Mouse (Mus musculus) intestine, embryonic 16.5 days (tissue): ENCODE data around the gene Dpp6. TPM values are rescaled to one million over a fixed set of nuclear protein-coding genes. Genes with fewer than 3 reads are reported as not detected.
A peak's percentile ranks its signal among the peaks of the same experiment; 100 is the strongest.

Source experiments
- ATAC-seq: fragments of 200-750 bp; cut with Nextera tagmentation; 2 replicates; pipeline ENCODE4 v1.8.0; 2017; ENCODE audit warnings: moderate TSS enrichment, moderate library complexity
- H3K27ac ChIP-seq: fragments of 300-500 bp; sonication (generic); 2 replicates; pipeline ENCODE4 v1.5.1; 2014; ENCODE audit warnings: mild to moderate bottlenecking, low read length
- H3K27me3 ChIP-seq: fragments of 300-500 bp; sonication (generic); replicated peaks from 2 replicates; pipeline ENCODE4 v1.6.1; 2014; ENCODE audit warnings: low read length, control low read depth, mixed read lengths; ENCODE audit not compliant: control insufficient read depth, insufficient read depth
- H3K36me3 ChIP-seq: fragments of 300-500 bp; sonication (generic); 2 replicates; pipeline ENCODE4 v1.6.1; 2014; ENCODE audit warnings: low read length, control low read depth; ENCODE audit not compliant: control insufficient read depth, insufficient read depth
- H3K4me1 ChIP-seq: fragments of 300-500 bp; sonication (generic); 2 replicates; pipeline ENCODE4 v1.6.1; 2014; ENCODE audit warnings: low read length, control low read depth, mixed read lengths; ENCODE audit not compliant: control insufficient read depth, insufficient read depth
- H3K4me2 ChIP-seq: fragments of 300-500 bp; sonication (generic); 2 replicates; pipeline ENCODE4 v1.6.1; 2014; ENCODE audit warnings: low read depth, low read length, control low read depth
- H3K4me3 ChIP-seq: fragments of 300-500 bp; sonication (generic); 2 replicates; pipeline ENCODE4 v1.5.1; 2014; ENCODE audit warnings: mild to moderate bottlenecking, low read length
- H3K9ac ChIP-seq: fragments of 300-500 bp; sonication (generic); 2 replicates; pipeline ENCODE4 v1.6.1; 2014; ENCODE audit warnings: low read depth, low read length
- H3K9me3 ChIP-seq: fragments of 300-500 bp; sonication (generic); 2 replicates; pipeline ENCODE4 v1.6.1; 2016; ENCODE audit warnings: low read length, control low read depth; ENCODE audit not compliant: control insufficient read depth
- WGBS: fragments of 180-500 bp; shearing (Covaris S2); extraction: QIAGEN DNeasy Blood & Tissue Kit; methylation state at CpG from one replicate; pipeline ENCODE4 v1.1.7; 2014; 5-methylcytosine and 5-hydroxymethylcytosine counted together
- polyA plus RNA-seq: library from polyadenylated mRNA; unstranded; fragments of >200 nt; fragmentation: Nextera tagmentation; extraction: Ambion mirVana; gene quantifications from 2 replicates; pipeline ENCODE4 v1.2.1, GENCODE M21; 2015

Gene Dpp6
- polyA plus RNA-seq, 1 experiment from 2014 or later = 1.3 TPM

DNA sequence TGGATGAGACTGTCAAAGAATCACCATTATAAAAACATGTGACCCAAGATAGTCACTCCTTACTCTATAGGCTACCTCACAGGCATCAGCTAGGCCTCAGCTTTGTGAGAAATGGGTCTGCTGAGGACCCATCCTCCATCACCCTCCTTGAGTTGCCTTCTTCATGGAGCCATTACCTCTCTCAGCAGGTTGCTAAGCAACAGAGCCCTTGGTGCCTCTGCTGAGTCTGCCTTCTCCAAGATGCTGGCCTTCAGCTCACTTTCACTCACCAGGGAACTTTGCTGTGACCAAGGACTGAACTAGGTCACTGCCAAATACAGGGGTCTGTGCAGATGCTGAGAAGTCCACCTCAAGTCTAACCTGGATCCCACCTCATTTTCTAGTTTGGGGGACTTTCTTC lies 582.1 kb downstream of the Dpp6 start:
- Histone ChIP-seq H3K36me3 (no peaks in the 10 kb centered on the region), H3K9ac (no peak overlapping the region), H3K4me3 (no peak overlapping the region)

GRCm38 (mm10) chr5:27402616-27403015 lies 585.6 kb downstream of the Dpp6 start:
- no peak overlapping the region for H3K4me2 ChIP-seq
- H3K9ac ChIP-seq = no peak overlapping the region
- no peak overlapping the region for H3K4me3 ChIP-seq
- no peaks in the 10 kb centered on the region for H3K27me3 ChIP-seq
- no peaks in the 10 kb centered on the region for H3K9me3 ChIP-seq
- WGBS = 100% methylated on average over 1 of the region's 1 CpGs
- no peak for ATAC-seq
- H3K36me3 ChIP-seq = no peaks in the 10 kb centered on the region
- no peak overlapping the region for H3K27ac ChIP-seq
- no peaks in the 10 kb centered on the region for H3K4me1 ChIP-seq

More for the DNA sequence above, 582.1 kb downstream of the Dpp6 start:
- H3K4me2 ChIP-seq = no peak overlapping the region
- no peak for ATAC-seq
- no peaks in the 10 kb centered on the region for H3K4me1 ChIP-seq
- H3K9me3 ChIP-seq = no peaks in the 10 kb centered on the region
- H3K27me3 ChIP-seq = no peaks in the 10 kb centered on the region
- H3K27ac ChIP-seq = no peak overlapping the region

GRCm38 (mm10) chr5:27408854-27409253 lies 591.9 kb downstream of the Dpp6 start:
- Histone ChIP-seq H3K4me3 (no peak overlapping the region), H3K27me3 (no peaks in the 10 kb centered on the region), H3K4me2 (no peak overlapping the region), H3K36me3 (no peaks in the 10 kb centered on the region), H3K4me1 (no peaks in the 10 kb centered on the region), H3K9me3 (no peaks in the 10 kb centered on the region), H3K27ac (no peak overlapping the region), H3K9ac (no peak overlapping the region)
- no peak for ATAC-seq
- WGBS = 69% methylated on average over 7 of the region's 7 CpGs

DNA sequence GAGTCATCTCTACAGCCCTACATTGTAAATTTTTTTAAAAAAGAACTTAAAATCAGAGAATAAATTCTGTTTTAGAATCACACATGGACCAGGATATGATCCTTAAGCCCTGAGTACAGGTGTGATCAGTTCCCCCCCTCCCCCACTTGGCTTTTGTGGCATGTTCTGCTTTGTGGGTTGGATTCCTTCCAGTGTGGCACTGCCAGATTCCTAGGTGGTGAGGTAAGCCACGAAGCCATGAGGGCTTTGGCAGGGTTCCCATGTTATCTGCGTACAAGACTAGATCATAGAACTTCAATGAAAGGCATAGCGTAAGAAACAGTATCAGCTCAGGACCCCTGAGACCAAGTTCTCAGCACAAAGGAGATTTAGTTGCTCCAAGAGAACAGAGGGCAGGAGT lies 596.0 kb downstream of the Dpp6 start:
- Histone ChIP-seq H3K9me3 (no peaks in the 10 kb centered on the region), H3K4me3 (no peak overlapping the region), H3K9ac (no peak overlapping the region), H3K27ac (no peak overlapping the region), H3K4me2 (no peak overlapping the region), H3K27me3 (no peaks in the 10 kb centered on the region), H3K36me3 (no peaks in the 10 kb centered on the region), H3K4me1 (no peaks in the 10 kb centered on the region)
- ATAC-seq = no peak
- WGBS = 56% methylated on average over 3 of the region's 3 CpGs

DNA sequence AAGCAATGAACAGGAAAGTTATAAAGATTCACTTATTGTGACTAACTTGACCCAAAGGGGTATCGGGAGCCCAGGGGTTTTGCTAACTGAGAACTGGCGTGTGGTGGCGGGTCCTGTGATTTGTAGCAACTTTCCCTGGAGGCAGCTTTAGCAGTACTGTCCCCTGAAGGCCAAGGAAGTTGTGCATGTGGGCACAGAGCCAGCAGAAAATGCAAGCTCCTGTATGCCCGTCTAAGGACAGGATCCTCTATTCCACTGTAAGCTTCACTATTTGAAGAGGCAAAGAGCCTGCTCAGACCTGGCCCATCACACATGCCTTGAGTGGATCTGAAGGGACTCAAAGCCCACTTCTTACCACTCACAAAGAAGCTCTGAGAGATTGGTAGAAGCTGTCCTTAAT lies 598.5 kb downstream of the Dpp6 start:
- no peak overlapping the region for H3K4me3 ChIP-seq
- ATAC-seq = no peak
- no peaks in the 10 kb centered on the region for H3K4me1 ChIP-seq

DNA sequence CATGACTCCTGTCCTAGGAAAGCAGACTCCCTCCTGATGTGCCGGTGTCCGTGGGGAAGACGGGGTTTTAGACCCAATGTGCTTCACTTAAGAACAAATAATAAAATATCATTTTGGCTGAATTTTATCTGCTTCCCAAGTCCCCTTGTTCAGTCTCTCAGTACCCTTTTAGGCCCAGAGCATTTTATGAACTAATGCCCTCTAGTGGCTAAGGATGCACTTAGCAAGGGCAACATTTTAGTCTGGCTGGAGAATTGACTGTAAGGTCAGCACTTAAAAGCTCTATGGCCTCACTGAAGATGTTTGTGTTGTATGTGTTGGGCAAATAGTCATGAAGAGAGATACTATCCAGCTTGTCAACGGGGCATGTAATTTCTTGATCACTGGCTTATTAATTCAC lies 599.6 kb downstream of the Dpp6 start:
- H3K36me3 ChIP-seq = no peaks in the 10 kb centered on the region
- no peaks in the 10 kb centered on the region for H3K4me1 ChIP-seq
- no peak overlapping the region for H3K4me3 ChIP-seq
- H3K9ac ChIP-seq = no peak overlapping the region
- no peaks in the 10 kb centered on the region for H3K9me3 ChIP-seq
- H3K27me3 ChIP-seq = no peaks in the 10 kb centered on the region
- 66% methylated on average over 4 of the region's 4 CpGs for WGBS
- no peak overlapping the region for H3K4me2 ChIP-seq
- no peak for ATAC-seq
- no peak overlapping the region for H3K27ac ChIP-seq

More for the DNA sequence above, 598.5 kb downstream of the Dpp6 start:
- H3K9me3 ChIP-seq = no peaks in the 10 kb centered on the region
- H3K4me2 ChIP-seq = no peak overlapping the region
- H3K36me3 ChIP-seq = no peaks in the 10 kb centered on the region
- no peak overlapping the region for H3K9ac ChIP-seq
- no peaks in the 10 kb centered on the region for H3K27me3 ChIP-seq
- no peak overlapping the region for H3K27ac ChIP-seq
- WGBS = 82% methylated on average over 4 of the region's 4 CpGs

- no peak for ATAC-seq
- H3K4me1 ChIP-seq = no peaks in the 10 kb centered on the region
- H3K9ac ChIP-seq = no peak overlapping the region
- no peak overlapping the region for H3K27ac ChIP-seq
- H3K9me3 ChIP-seq = no peaks in the 10 kb centered on the region
- WGBS = 69% methylated on average over 7 of the region's 7 CpGs
- H3K27me3 ChIP-seq = no peaks in the 10 kb centered on the region
- H3K36me3 ChIP-seq = no peaks in the 10 kb centered on the region
- no peak overlapping the region for H3K4me2 ChIP-seq
- no peak overlapping the region for H3K4me3 ChIP-seq
These were observed 600.4 kb downstream of the Dpp6 start for GRCm38 (mm10) chr5:27417398-27417797.

GRCm38 (mm10) chr5:27418856-27419255 lies 601.9 kb downstream of the Dpp6 start:
- no peak for ATAC-seq
- no peaks in the 10 kb centered on the region for H3K4me1 ChIP-seq
- H3K9ac ChIP-seq = no peak overlapping the region
- H3K36me3 ChIP-seq = no peaks in the 10 kb centered on the region
- no peaks in the 10 kb centered on the region for H3K27me3 ChIP-seq
- no peaks in the 10 kb centered on the region for H3K9me3 ChIP-seq
- no peak overlapping the region for H3K4me3 ChIP-seq
- no peak overlapping the region for H3K4me2 ChIP-seq
- WGBS = 59% methylated on average over 1 of the region's 1 CpGs
- no peak overlapping the region for H3K27ac ChIP-seq

DNA sequence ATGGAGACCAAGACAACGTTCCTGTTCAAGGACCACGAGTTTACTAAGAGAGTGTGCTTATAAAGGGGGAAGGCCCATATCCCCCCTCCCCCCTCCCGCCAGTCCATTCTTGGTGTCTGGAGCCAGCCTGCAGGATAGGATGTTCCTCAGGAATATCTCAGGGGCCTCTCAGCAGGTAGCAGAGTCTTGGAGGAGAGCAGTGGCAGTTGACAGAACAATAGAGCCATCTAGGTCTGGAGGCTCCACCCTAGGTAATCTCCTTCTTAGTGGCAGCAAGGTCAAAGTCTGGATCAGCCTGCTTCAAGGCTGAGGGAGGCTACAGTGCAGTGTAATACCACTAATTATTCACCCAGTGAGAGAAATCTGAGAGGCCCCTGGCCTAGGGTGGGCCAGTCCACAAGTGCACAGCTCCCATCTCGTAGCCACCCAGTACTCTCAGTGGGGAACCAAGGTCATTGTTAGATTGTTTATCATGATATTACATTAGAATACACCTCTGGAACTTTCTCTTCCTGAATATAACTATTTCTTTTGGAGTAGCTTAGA lies 604.2 kb downstream of the Dpp6 start:
- Histone ChIP-seq H3K9me3 (no peaks in the 10 kb centered on the region), H3K27me3 (no peaks in the 10 kb centered on the region), H3K4me3 (no peak overlapping the region), H3K36me3 (no peaks in the 10 kb centered on the region), H3K4me1 (no peaks in the 10 kb centered on the region), H3K27ac (peak overlapping the region; percentile 44), H3K4me2 (0 out of 2 replicates have a peak overlapping the region, but pooled peaks have one; percentile 3), H3K9ac (no peak overlapping the region)
- 63% methylated on average over 4 of the region's 4 CpGs for WGBS
- ATAC-seq = peak; percentile 98

DNA sequence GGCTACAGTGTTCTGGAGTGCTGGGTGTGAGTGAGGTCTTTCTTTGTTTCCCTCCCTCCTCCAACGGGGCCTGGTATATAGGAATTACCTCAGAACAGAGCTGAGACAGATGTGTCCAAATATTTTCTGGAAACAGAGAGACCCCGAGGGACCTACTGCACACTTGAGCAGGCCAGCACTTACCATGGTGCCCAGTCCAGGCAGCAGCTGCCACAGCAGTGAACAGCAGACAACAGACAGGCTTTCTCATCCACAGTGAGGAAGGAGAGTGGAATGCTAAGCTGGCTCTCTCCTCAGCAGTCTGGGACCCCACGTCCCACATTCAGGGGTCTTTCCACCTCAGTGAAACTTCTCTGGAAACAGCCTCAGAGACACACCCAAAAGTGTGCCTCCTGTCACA lies 606.8 kb downstream of the Dpp6 start:
- H3K4me2 ChIP-seq = no peak overlapping the region
- no peak overlapping the region for H3K27ac ChIP-seq
- H3K9me3 ChIP-seq = no peaks in the 10 kb centered on the region
- H3K27me3 ChIP-seq = no peaks in the 10 kb centered on the region
- no peak overlapping the region for H3K9ac ChIP-seq
- 67% methylated on average over 3 of the region's 3 CpGs for WGBS
- H3K36me3 ChIP-seq = no peaks in the 10 kb centered on the region
- no peak overlapping the region for H3K4me3 ChIP-seq
- no peaks in the 10 kb centered on the region for H3K4me1 ChIP-seq
- no peak for ATAC-seq
